In the genomic region with DNA sequence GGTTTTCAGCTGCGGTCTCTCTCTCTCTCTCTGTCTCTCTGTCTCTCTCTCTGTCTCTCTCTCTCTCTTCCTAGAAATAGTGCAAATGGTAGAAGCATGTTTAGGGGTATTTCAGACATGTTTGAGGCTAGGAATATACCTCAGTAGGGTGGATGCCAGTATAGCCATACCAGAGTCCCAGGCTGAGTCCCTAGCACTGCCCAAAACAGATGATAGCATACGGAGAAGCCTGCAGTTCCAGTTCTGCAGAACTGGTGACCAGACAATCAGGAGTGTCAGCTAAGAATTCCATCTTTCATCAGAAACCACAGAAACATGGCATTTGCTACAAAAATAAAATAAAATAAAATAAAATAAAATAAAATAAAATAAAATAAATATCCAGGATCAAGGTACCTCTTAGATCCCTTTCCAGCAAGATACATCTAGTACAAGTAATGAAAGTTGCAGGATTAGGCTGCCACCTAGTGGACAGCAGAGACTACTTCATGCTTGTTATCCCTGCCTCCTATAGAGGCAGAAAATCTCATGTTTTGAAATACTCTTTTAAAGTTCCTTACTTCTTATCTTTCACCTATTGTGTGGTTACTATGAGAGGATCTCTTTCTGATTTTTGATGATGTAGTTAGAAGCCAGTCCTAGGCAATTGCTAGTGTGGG, we compare ENCODE assay signal across 8 mouse cellular contexts. TPM values are rescaled to one million over a fixed set of nuclear protein-coding genes. Genes with fewer than 3 reads are reported as not detected.
DNase-seq lines count a peak whose midpoint lies in the region; ATAC-seq lines count a peak whose summit lies in the region.

No protein-coding gene starts in this region.

- H3K4me1 ChIP-seq in limb, embryonic 10.5 days: no peaks in the 10 kb centered on the region

- peaks cover 16% of the 10 kb centered on the region for H3K36me3 ChIP-seq in limb, embryonic 10.5 days

- peak; percentile 93 for ATAC-seq in CD4-positive, CD25-positive, alpha-beta regulatory T cell, adult 4 months
- peak; percentile 91 for ATAC-seq in inflammation-experienced regulatory T-cells, adult 6 months

- H3K27me3 ChIP-seq in limb, embryonic 10.5 days (ENCODE audit: low read depth, poor library complexity, severe bottlenecking): no peaks in the 10 kb centered on the region

- H3K27ac ChIP-seq in limb, embryonic 10.5 days: no peak overlapping the region

- no peak overlapping the region for H3K4me3 ChIP-seq in limb, embryonic 10.5 days

- WGBS in limb, embryonic 10.5 days: 95% methylated on average over 2 of the region's 2 CpGs

- DNase-seq in 3134 (ENCODE audit: extremely low read depth, insufficient read length, low spot score): peak; percentile 21
- DNase-seq in c-Kit-negative CD71-positive TER-119-positive erythroid progenitor cells, embryonic 14.5 days (ENCODE audit: low read depth, low spot score): peak; percentile 39
- DNase-seq in fibroblast of lung, adult 2 months (ENCODE audit: low read depth): peak; percentile 54
- DNase-seq in limb, embryonic 10.5 days (ENCODE audit: low spot score): peak; percentile 50
- DNase-seq in naive thymus-derived CD4-positive, alpha-beta T cell, adult 2 months (ENCODE audit: low read depth): peak; percentile 81
- peak; percentile 24 to 60 for DNase-seq in thymus, postnatal 10 days (ENCODE audit: low spot score in 2 of 2)

- no peaks in the 10 kb centered on the region for H3K9me3 ChIP-seq in limb, embryonic 10.5 days (replicated peaks)

RNA-seq across cellular contexts. Expression of gene Sycp3, which starts 33.1 kb away (rescaled TPM):
- not detected for polyA plus RNA-seq in CD4-positive, CD25-positive, alpha-beta regulatory T cell, adult 4 months (2017; shearing (Covaris generic))
- not detected for polyA plus RNA-seq in inflammation-experienced regulatory T-cells, adult 6 months (2017; shearing (Covaris generic))
- 0.21 TPM in 1 of 2 replicates, not detected in the other for polyA plus RNA-seq in limb, embryonic 10.5 days (2016; fragmentation: Nextera tagmentation; extraction: Ambion mirVana)

RNA-seq across cellular contexts. Expression of gene Gnptab, which starts 47.4 kb away (rescaled TPM):
- 1 to 10 TPM; 4.1 to 6.5 TPM for polyA plus RNA-seq in CD4-positive, CD25-positive, alpha-beta regulatory T cell, adult 4 months (2017; shearing (Covaris generic))
- 1 to 10 TPM; 6.5 to 9.1 (median 6.8) TPM for polyA plus RNA-seq in inflammation-experienced regulatory T-cells, adult 6 months (2017; shearing (Covaris generic))
- 7.1 and 8.6 TPM in 2 replicates for polyA plus RNA-seq in limb, embryonic 10.5 days (2016; fragmentation: Nextera tagmentation; extraction: Ambion mirVana)

RNA-seq across cellular contexts. Expression of gene Dram1, which starts 47.4 kb away (rescaled TPM):
- polyA plus RNA-seq in CD4-positive, CD25-positive, alpha-beta regulatory T cell, adult 4 months (2017; shearing (Covaris generic)): under 1 TPM; 0.48 to 0.98 TPM
- polyA plus RNA-seq in inflammation-experienced regulatory T-cells, adult 6 months (2017; shearing (Covaris generic)): 1 to 10 TPM; 1.3 to 1.8 (median 1.7) TPM
- polyA plus RNA-seq in limb, embryonic 10.5 days (2016; fragmentation: Nextera tagmentation; extraction: Ambion mirVana): 0.21 and 0.26 TPM in 2 replicates

Comparison
In these comparisons a context has a peak if more than half of its experiments do, and no peak if none do; other contexts are left out.
1. DNase-seq: peak in every context shown above with its lines; median percentile 81 in naive thymus-derived CD4-positive, alpha-beta T cell, adult 2 months; 54 in fibroblast of lung, adult 2 months; 50 in limb, embryonic 10.5 days; 42 in thymus, postnatal 10 days; 39 in c-Kit-negative CD71-positive TER-119-positive erythroid progenitor cells, embryonic 14.5 days; 21 in 3134.